Comparison of ENCODE assay signal across 9 mouse cellular contexts in genomic region chr4:155991908-155992230, GRCm38 (mm10). TPM values are rescaled to one million over a fixed set of nuclear protein-coding genes. Genes with fewer than 3 reads are reported as not detected.
DNase-seq lines count a peak whose midpoint lies in the region; ATAC-seq and TF ChIP-seq lines count a peak whose summit lies in the region.
"Had no signal": no experiment of that assay in that cellular context is flagged by ENCODE, and none has a peak within 500 bp of the region (broad histone marks: within the 10 kb centered on the region; RNA-seq: fewer than 3 reads in every experiment).

No protein-coding gene starts in this region.

- no peak for TF ChIP-seq EP300 in MEL (IDR thresholded peaks at IDR 0.05; ENCODE audit: low read depth in 1 of 2, low read length in 2 of 2)

- peak overlapping the region; percentile 92 for H3K4me2 ChIP-seq in heart, embryonic 15.5 days

- H3K4me3 ChIP-seq in kidney, adult 2 months (ENCODE audit: insufficient read depth, low read depth, low read length), result peak overlapping the region; percentile 60
- H3K4me3 ChIP-seq in MEL (ENCODE audit: control insufficient read depth in 1 of 2, insufficient read depth in 1 of 2, low read depth in 2 of 2, low read length in 2 of 2), result peak overlapping the region; percentile 64 to 72
- peak overlapping the region; percentile 70 for H3K4me3 ChIP-seq in heart, embryonic 15.5 days
- peak overlapping the region; percentile 85 for H3K4me3 ChIP-seq in midbrain, embryonic 10.5 days

- no peaks in the 10 kb centered on the region for H3K9me3 ChIP-seq in MEL (replicated peaks; ENCODE audit: insufficient read depth, low read length)
- no peaks in the 10 kb centered on the region for H3K9me3 ChIP-seq in heart, embryonic 15.5 days (replicated peaks)
- H3K9me3 ChIP-seq in midbrain, embryonic 10.5 days (replicated peaks), result no peaks in the 10 kb centered on the region; the same call in 1 of the 2 replicates

- peak overlapping the region; percentile 92 for H3K9ac ChIP-seq in MEL (ENCODE audit: control insufficient read depth, low read depth, low read length, poor library complexity, severe bottlenecking)
- peak overlapping the region; percentile 79 for H3K9ac ChIP-seq in heart, embryonic 15.5 days

- peaks cover 50% of the 10 kb centered on the region for H3K79me2 ChIP-seq in MEL (ENCODE audit: control insufficient read depth, insufficient read depth, low read length, poor library complexity)

- no peaks in the 10 kb centered on the region for H3K27me3 ChIP-seq in kidney, adult 2 months (replicated peaks; ENCODE audit: control insufficient read depth, insufficient read depth, low read length)
- no peaks in the 10 kb centered on the region for H3K27me3 ChIP-seq in MEL (ENCODE audit: control insufficient read depth in 1 of 2, insufficient read depth in 2 of 2, low read length in 2 of 2)
- H3K27me3 ChIP-seq in heart, embryonic 15.5 days, result no peaks in the 10 kb centered on the region
- no peaks in the 10 kb centered on the region for H3K27me3 ChIP-seq in midbrain, embryonic 10.5 days (ENCODE audit: low read depth, poor library complexity, severe bottlenecking)

- no peak overlapping the region for H3K27ac ChIP-seq in kidney, adult 2 months (ENCODE audit: insufficient read depth, low read depth, low read length)
- peak overlapping the region; percentile 86 for H3K27ac ChIP-seq in MEL (ENCODE audit: control insufficient read depth, low read depth, low read length)
- H3K27ac ChIP-seq in heart, embryonic 15.5 days, result peak overlapping the region; percentile 98
- peak overlapping the region; percentile 96 for H3K27ac ChIP-seq in midbrain, embryonic 10.5 days (replicated peaks)

- TF ChIP-seq POLR2A in kidney, adult 2 months (IDR thresholded peaks at IDR 0.05; ENCODE audit: low read depth, low read length), result no peak
- TF ChIP-seq POLR2A in MEL (IDR thresholded peaks at IDR 0.05; ENCODE audit: control insufficient read depth in 1 of 2, insufficient read depth in 1 of 2, low read depth in 1 of 2, low read length in 2 of 2, poor library complexity in 1 of 2), result no peak

- TF ChIP-seq CTCF in kidney, adult 2 months (conservative IDR thresholded peaks at IDR 0.05; ENCODE audit: insufficient read depth, insufficient read length, low read depth, low read length), result no peak
- TF ChIP-seq CTCF in MEL (IDR thresholded peaks at IDR 0.05 in 2 of 3, conservative IDR thresholded peaks at IDR 0.05 in 1 of 3; ENCODE audit: control insufficient read depth in 1 of 3, insufficient read depth in 1 of 3, low read depth in 2 of 3, low read length in 3 of 3, poor library complexity in 1 of 3, severe bottlenecking in 1 of 3), result no peak

- no peaks in the 10 kb centered on the region for H3K36me3 ChIP-seq in kidney, adult 2 months (ENCODE audit: control insufficient read depth, insufficient read depth, low read length)
- H3K36me3 ChIP-seq in MEL (ENCODE audit: control insufficient read depth in 1 of 2, insufficient read depth in 2 of 2, low read length in 2 of 2), result peaks cover 2 to 38% of the 10 kb centered on the region in 2 experiments; a peak in 3 of 4 replicates
- H3K36me3 ChIP-seq in heart, embryonic 15.5 days, result peaks cover 5% of the 10 kb centered on the region; the same call in 1 of the 2 replicates
- H3K36me3 ChIP-seq in midbrain, embryonic 10.5 days, result peaks cover 31% of the 10 kb centered on the region

- TF ChIP-seq RAD21 in MEL (IDR thresholded peaks at IDR 0.05; ENCODE audit: low read depth, low read length), result no peak

- 0 out of 2 replicates have a peak, but pooled peaks have one; percentile 0 for ATAC-seq in heart, embryonic 15.5 days (replicated peaks; ENCODE audit: insufficient number of reproducible peaks, insufficient read depth, low FRiP score, low read depth)

- DNase-seq in kidney, adult 2 months, result no peak
- no peak for DNase-seq in kidney, postnatal 25 days
- no peak for DNase-seq in MEL (ENCODE audit: low read depth, low spot score)
- no peak for DNase-seq in midbrain, embryonic 10.5 days (ENCODE audit: low spot score)
- DNase-seq in adrenal gland, adult 2 months, result no peak
- DNase-seq in cerebellum, adult 11-12 months, result no peak
- no peak for DNase-seq in right cerebral cortex, postnatal 14 days

- peaks cover 9% of the 10 kb centered on the region; the same call in 1 of the 2 replicates for H3K4me1 ChIP-seq in kidney, adult 2 months (ENCODE audit: control insufficient read depth, insufficient read depth, low read length)
- peaks cover 7 to 39% of the 10 kb centered on the region in 2 experiments for H3K4me1 ChIP-seq in MEL (ENCODE audit: control insufficient read depth in 1 of 2, insufficient read depth in 2 of 2, low read length in 2 of 2)
- peaks cover 24% of the 10 kb centered on the region for H3K4me1 ChIP-seq in heart, embryonic 15.5 days (replicated peaks)
- H3K4me1 ChIP-seq in midbrain, embryonic 10.5 days, result peaks cover 30% of the 10 kb centered on the region

- 24% methylated on average over 37 of the region's 37 CpGs for WGBS in kidney, adult 2 months
- 20% methylated on average over 37 of the region's 37 CpGs for WGBS in heart, embryonic 15.5 days
- 29% methylated on average over 37 of the region's 37 CpGs for WGBS in midbrain, embryonic 10.5 days

TF ChIP-seq in MEL, 35 proteins besides CTCF, POLR2A, EP300 and RAD21:
- TF ChIP-seq GATA1 (IDR thresholded peaks at IDR 0.05; ENCODE audit: low read depth, low read length) (no peak), MXI1 (IDR thresholded peaks at IDR 0.05; ENCODE audit: low read depth, low read length) (no peak), NRF1 (IDR thresholded peaks at IDR 0.05; ENCODE audit: insufficient read depth, low read depth, low read length, poor library complexity, severe bottlenecking) (no peak), POLR2AphosphoS5 (IDR thresholded peaks at IDR 0.05; ENCODE audit: borderline replicate concordance, low read depth, low read length) (no peak), USF1 (IDR thresholded peaks at IDR 0.05; ENCODE audit: low read depth, low read length) (no peak), POLR2AphosphoS2 (IDR thresholded peaks at IDR 0.05; ENCODE audit: low read length) (no peak), ZNF384 (IDR thresholded peaks at IDR 0.05; ENCODE audit: low read depth, low read length) (no peak), ZC3H11A (IDR thresholded peaks at IDR 0.05; ENCODE audit: low read depth, low read length) (no peak), USF2 (IDR thresholded peaks at IDR 0.05; ENCODE audit: borderline replicate concordance in 1 of 2, insufficient read depth in 1 of 2, low read depth in 1 of 2, low read length in 2 of 2) (no peak), MAX (IDR thresholded peaks at IDR 0.05; ENCODE audit: low read length) (no peak), TBP (IDR thresholded peaks at IDR 0.05; ENCODE audit: low read depth, low read length) (no peak), NELFE (IDR thresholded peaks at IDR 0.05; ENCODE audit: low read depth, low read length) (no peak)

RNA-seq across cellular contexts. Expression of gene B3galt6, which starts 0.6 kb away (rescaled TPM):
- polyA plus RNA-seq in kidney, adult 2 months (2012; rRNA removed), result 4.5 and 5.0 TPM in 2 replicates
- 6.6 and 9.1 TPM in 2 replicates for total RNA-seq in MEL (2012; rRNA removed)
- 1 to 10 TPM in 1 of 2 experiments, not detected in 1; 3.8 TPM for polyA plus RNA-seq in MEL (2012; ENCODE audit: insufficient read depth in 1 of 2, insufficient read length in 2 of 2, low read depth in 1 of 2, low replicate concordance in 2 of 2, missing spikeins in 1 of 2)
- 7.7 and 10.0 TPM in 2 replicates for polyA plus RNA-seq in heart, embryonic 15.5 days (2015; fragmentation: Nextera tagmentation; extraction: Ambion mirVana)
- 14.0 and 15.3 TPM in 2 replicates for polyA plus RNA-seq in midbrain, embryonic 10.5 days (2016; fragmentation: Nextera tagmentation; extraction: Ambion mirVana)
- 1 to 10 TPM; 5.1 to 8.5 TPM for total RNA-seq in adrenal gland, adult 2 months (2021)
- 14.7 and 18.3 TPM in 2 replicates for polyA plus RNA-seq in adrenal gland, adult 2 months (2012; rRNA removed)

RNA-seq across cellular contexts. Expression of gene Sdf4, which starts 0.8 kb away (rescaled TPM):
- polyA plus RNA-seq in kidney, adult 2 months (2012; rRNA removed), result 55.1 and 60.4 TPM in 2 replicates
- total RNA-seq in MEL (2012; rRNA removed), result 111 and 114 TPM in 2 replicates
- polyA plus RNA-seq in MEL (2012; ENCODE audit: insufficient read depth in 1 of 2, insufficient read length in 2 of 2, low read depth in 1 of 2, low replicate concordance in 2 of 2, missing spikeins in 1 of 2), result 100 to 1,000 TPM in 1 of 2 experiments, not detected in 1; 117 TPM
- polyA plus RNA-seq in heart, embryonic 15.5 days (2015; fragmentation: Nextera tagmentation; extraction: Ambion mirVana), result 105 and 127 TPM in 2 replicates
- polyA plus RNA-seq in midbrain, embryonic 10.5 days (2016; fragmentation: Nextera tagmentation; extraction: Ambion mirVana), result 131 and 138 TPM in 2 replicates
- 100 to 1,000 TPM; 260 to 282 TPM for total RNA-seq in adrenal gland, adult 2 months (2021)
- 47.5 and 50.7 TPM in 2 replicates for polyA plus RNA-seq in adrenal gland, adult 2 months (2012; rRNA removed)

RNA-seq across cellular contexts. Expression of gene Tnfrsf4, which starts 21.8 kb away (rescaled TPM):
- 1.6 and 3.8 TPM in 2 replicates for polyA plus RNA-seq in kidney, adult 2 months (2012; rRNA removed)
- 1.6 and 1.7 TPM in 2 replicates for total RNA-seq in MEL (2012; rRNA removed)
- 1 to 10 TPM in 1 of 2 experiments, not detected in 1; 2.7 TPM for polyA plus RNA-seq in MEL (2012; ENCODE audit: insufficient read depth in 1 of 2, insufficient read length in 2 of 2, low read depth in 1 of 2, low replicate concordance in 2 of 2, missing spikeins in 1 of 2)
- 0.36 and 0.55 TPM in 2 replicates for polyA plus RNA-seq in heart, embryonic 15.5 days (2015; fragmentation: Nextera tagmentation; extraction: Ambion mirVana)
- polyA plus RNA-seq in midbrain, embryonic 10.5 days (2016; fragmentation: Nextera tagmentation; extraction: Ambion mirVana), result 0.42 and 0.88 TPM in 2 replicates
- 1 to 10 TPM in 1 of 2 experiments, under 1 TPM in 1; 0.61 to 1.2 TPM for total RNA-seq in adrenal gland, adult 2 months (2021)
- 4.4 and 5.0 TPM in 2 replicates for polyA plus RNA-seq in adrenal gland, adult 2 months (2012; rRNA removed)

RNA-seq across cellular contexts. Expression of gene C1qtnf12, which starts 29.8 kb away (rescaled TPM):
- polyA plus RNA-seq in kidney, adult 2 months (2012; rRNA removed), result 104 and 107 TPM in 2 replicates
- 1.2 and 1.8 TPM in 2 replicates for total RNA-seq in MEL (2012; rRNA removed)
- polyA plus RNA-seq in MEL (2012; ENCODE audit: insufficient read depth in 1 of 2, insufficient read length in 2 of 2, low read depth in 1 of 2, low replicate concordance in 2 of 2, missing spikeins in 1 of 2), result 1 to 10 TPM in 1 of 2 experiments, not detected in 1; 2.9 TPM
- polyA plus RNA-seq in heart, embryonic 15.5 days (2015; fragmentation: Nextera tagmentation; extraction: Ambion mirVana), result 24.9 and 31.3 TPM in 2 replicates
- polyA plus RNA-seq in midbrain, embryonic 10.5 days (2016; fragmentation: Nextera tagmentation; extraction: Ambion mirVana), result 18.9 and 23.8 TPM in 2 replicates
- total RNA-seq in adrenal gland, adult 2 months (2021), result 10 to 100 TPM; 66.8 to 70.1 TPM
- polyA plus RNA-seq in adrenal gland, adult 2 months (2012; rRNA removed), result 100 and 128 TPM in 2 replicates

RNA-seq across cellular contexts. Expression of gene Tnfrsf18, which starts 34.1 kb away (rescaled TPM):
- 0.95 and 4.0 TPM in 2 replicates for polyA plus RNA-seq in kidney, adult 2 months (2012; rRNA removed)
- 13.6 and 16.2 TPM in 2 replicates for total RNA-seq in MEL (2012; rRNA removed)
- 1 to 10 TPM in 1 of 2 experiments, not detected in 1; 9.3 TPM for polyA plus RNA-seq in MEL (2012; ENCODE audit: insufficient read depth in 1 of 2, insufficient read length in 2 of 2, low read depth in 1 of 2, low replicate concordance in 2 of 2, missing spikeins in 1 of 2)
- 1.9 and 2.9 TPM in 2 replicates for polyA plus RNA-seq in heart, embryonic 15.5 days (2015; fragmentation: Nextera tagmentation; extraction: Ambion mirVana)
- 1.1 and 1.8 TPM in 2 replicates for polyA plus RNA-seq in midbrain, embryonic 10.5 days (2016; fragmentation: Nextera tagmentation; extraction: Ambion mirVana)
- total RNA-seq in adrenal gland, adult 2 months (2021), result under 1 TPM in 1 of 2 experiments, not detected in 1; 0.38 TPM
- polyA plus RNA-seq in adrenal gland, adult 2 months (2012; rRNA removed), result 0.30 and 0.61 TPM in 2 replicates
- total RNA-seq: left cerebral cortex, postnatal 10 days had no signal
